Mouse (Mus musculus) mammary gland, adult 2 months (tissue): ENCODE measurements around the gene Chat. TPM values are rescaled to one million over a fixed set of nuclear protein-coding genes. Genes with fewer than 3 reads are reported as not detected.

ENCODE experiments used
- polyA plus RNA-seq: library from polyadenylated mRNA; depleted of rRNA; stranded (reverse); fragments of >200 nt; gene quantifications from 2 replicates; pipeline ENCODE4 v1.2.3, GENCODE M21; 2012; ENCODE audit warnings: low replicate concordance; rRNA removed

The Chat gene
- polyA plus RNA-seq: 0.62 TPM in 1 of 2 replicates, not detected in the other

GRCm38 (mm10) chr14:32465889-32466288 is at the start of gene Chat:
Gene Chat, minus strand, starts transcription at chr14:32465989.

DNA sequence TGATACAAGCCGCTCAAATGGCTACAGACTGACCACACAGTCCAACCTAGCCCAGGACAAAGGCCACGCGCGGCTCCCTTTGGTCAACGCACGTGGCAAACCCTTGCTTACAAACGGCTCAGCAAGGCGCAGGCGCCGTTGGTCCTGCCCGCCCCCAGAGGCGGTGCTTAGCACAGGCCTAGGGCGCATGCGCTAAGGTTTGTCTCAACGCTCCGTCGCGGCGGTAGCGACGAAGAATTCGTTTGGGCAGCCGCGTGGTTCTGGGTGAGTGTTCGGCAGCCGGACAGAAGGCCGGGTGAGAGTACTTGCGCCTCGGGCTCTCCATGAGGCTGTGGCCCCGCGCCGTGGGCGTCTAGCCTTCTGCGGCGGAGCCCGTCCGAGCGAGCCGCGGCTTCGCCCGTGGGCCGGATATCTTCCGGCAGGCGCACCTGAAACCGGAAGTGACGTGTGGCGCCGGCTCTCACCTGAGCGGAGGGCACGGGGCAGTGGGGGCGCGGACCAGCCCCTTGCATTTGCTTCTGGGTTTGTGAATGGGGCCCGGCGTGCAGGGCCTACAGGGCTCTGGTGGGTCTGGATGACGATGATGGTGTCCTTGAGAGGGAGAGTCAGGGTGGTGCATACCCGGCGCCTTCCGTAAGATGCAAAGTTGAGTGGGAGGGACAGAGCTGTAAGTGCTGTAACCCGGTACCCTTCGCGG is 47.7 kb upstream of the Chat start, which contains the start of gene Ercc6:
TSS of gene Ercc6 (plus strand) at position 186 of the 697 bp plus-strand sequence.

DNA sequence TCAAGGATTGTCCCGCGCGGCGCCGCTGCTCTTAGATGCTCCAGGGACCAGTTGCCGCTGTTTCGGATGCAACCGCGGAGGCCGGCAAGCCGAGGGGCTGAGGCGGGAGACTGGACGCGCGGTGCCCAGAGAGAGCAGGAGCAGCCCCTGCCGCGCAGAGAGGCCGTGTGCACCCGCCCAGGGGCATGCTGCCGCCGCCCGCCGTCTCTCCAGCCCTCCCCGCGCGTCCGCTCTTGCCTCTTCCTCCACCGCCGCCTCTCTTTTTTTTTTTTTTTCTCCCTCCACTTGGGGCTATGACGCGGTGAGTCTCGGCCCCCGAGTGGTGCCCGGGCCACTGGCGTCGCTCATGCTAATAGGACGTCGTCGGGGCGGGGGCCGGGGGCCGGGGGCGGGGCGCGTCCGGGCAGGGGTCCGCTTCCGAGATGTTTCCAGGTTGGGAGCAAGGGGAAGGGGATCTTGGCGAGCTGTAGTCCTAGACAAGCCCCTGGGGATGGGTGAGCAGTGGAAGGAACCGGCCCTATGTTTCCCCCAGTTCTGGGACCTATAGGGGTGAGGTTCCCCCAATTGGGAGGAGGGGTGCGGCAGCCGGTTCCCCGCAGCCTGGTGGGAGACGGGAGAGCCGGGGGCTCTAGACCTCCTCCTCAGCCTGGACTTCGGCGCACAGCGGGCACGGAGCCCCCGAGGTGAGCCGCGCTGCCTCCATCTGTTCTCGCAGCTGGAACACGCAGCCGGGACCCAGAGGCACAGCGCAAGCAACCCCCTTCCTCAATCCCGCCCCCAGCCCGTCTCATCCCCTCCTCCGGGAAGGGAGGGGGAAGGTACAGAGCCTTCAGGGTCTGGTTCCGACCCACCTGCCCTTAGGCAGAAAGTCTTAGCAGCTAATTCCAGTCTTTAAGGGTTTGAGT is 936 bp downstream of the Chat start, which contains the start of gene Slc18a3:
TSS of gene Slc18a3 (minus strand) at position 250 of the 905 bp plus-strand sequence.

GRCm38 (mm10) chr14:32388196-32388595 is 77.6 kb downstream of the Chat start, which contains the start of gene 1700024G13Rik:
Gene 1700024G13Rik, minus strand, starts transcription at chr14:32388391.

Other genes starting within 250 kb of the Chat start
- gene Ogdhl, start 144.0 kb downstream of the Chat start, polyA plus RNA-seq: 0.20 and 0.68 TPM in 2 replicates
- not detected in 2 replicates for gene 1700024G13Rik, start 77.6 kb downstream of the Chat start, polyA plus RNA-seq
- not detected in 2 replicates for gene Slc18a3, start 1.1 kb downstream of the Chat start, polyA plus RNA-seq
- gene Ercc6, start 47.5 kb upstream of the Chat start, polyA plus RNA-seq: 2.4 and 7.7 TPM in 2 replicates
- gene Prrxl1, start 133.4 kb upstream of the Chat start, polyA plus RNA-seq: not detected in 2 replicates
- gene 3425401B19Rik, start 219.3 kb upstream of the Chat start, polyA plus RNA-seq: 0.05 and 11.7 TPM in 2 replicates